Mouse (Mus musculus): ENCODE data around the gene Ints5.

GRCm38 (mm10) chr19:8914212-8914611, 21.4 kb downstream of the Ints5 start:
- TF ChIP-seq GATA1 (IDR thresholded peaks at IDR 0.05; ENCODE audit: low read length) (no peak), TAL1 (IDR thresholded peaks at IDR 0.05; ENCODE audit: low read length) (no peak)

Data from erythroblast, embryonic 14.5 days (primary cell).